ENCODE assay signal across 8 mouse cellular contexts in genomic region chr1:66815941-66816777, GRCm38 (mm10). TPM values are rescaled to one million over a fixed set of nuclear protein-coding genes. Genes with fewer than 3 reads are reported as not detected.
DNase-seq lines count a peak whose midpoint lies in the region; ATAC-seq lines count a peak whose summit lies in the region.

No protein-coding gene starts in this region.

- no peaks in the 10 kb centered on the region for H3K9me3 ChIP-seq in hindbrain, embryonic 13.5 days

- no peaks in the 10 kb centered on the region; the same call in 1 of the 2 replicates for H3K27me3 ChIP-seq in hindbrain, embryonic 13.5 days

- H3K27ac ChIP-seq in hindbrain, embryonic 13.5 days: peak overlapping the region; percentile 100

- H3K4me2 ChIP-seq in hindbrain, embryonic 13.5 days: peak overlapping the region; percentile 73

- DNase-seq in T-cell, adult 2 months (ENCODE audit: low spot score): peak; percentile 62
- peak; percentile 75 to 77 for DNase-seq in cerebellum, postnatal 10 days
- peak; percentile 53 to 59 for DNase-seq in frontal cortex, postnatal 14 days (ENCODE audit: low spot score in 2 of 2)
- peak; percentile 69 to 85 for DNase-seq in layer of hippocampus, postnatal 14 days (ENCODE audit: low spot score in 2 of 2)
- peak; percentile 63 for DNase-seq in lung, postnatal 10 days
- DNase-seq in ovary, postnatal 14 days (ENCODE audit: low spot score): peak; percentile 43
- peak; percentile 76 for DNase-seq in thymus, postnatal 4 days

- ATAC-seq in hindbrain, embryonic 13.5 days (ENCODE audit: low FRiP score): peak; percentile 40; the same call in 1 of the 2 replicates

- no peaks in the 10 kb centered on the region for H3K36me3 ChIP-seq in hindbrain, embryonic 13.5 days

- H3K4me3 ChIP-seq in hindbrain, embryonic 13.5 days: peak overlapping the region; percentile 76

- under 1% methylated on average over 39 of the region's 39 CpGs for WGBS in hindbrain, embryonic 13.5 days

- H3K4me1 ChIP-seq in hindbrain, embryonic 13.5 days (replicated peaks): peaks cover 28% of the 10 kb centered on the region

- H3K9ac ChIP-seq in hindbrain, embryonic 13.5 days: peak overlapping the region; percentile 85

RNA-seq across cellular contexts. Expression of gene Kansl1l, which starts 1.2 kb away (rescaled TPM):
- 16.4 and 19.8 TPM in 2 replicates for polyA plus RNA-seq in hindbrain, embryonic 13.5 days (2015; fragmentation: Nextera tagmentation; extraction: Ambion mirVana)
- total RNA-seq in layer of hippocampus, postnatal 14 days (2021): 10 to 100 TPM; 14.3 to 15.0 TPM

RNA-seq across cellular contexts. Expression of gene Acadl, which starts 46.9 kb away (rescaled TPM):
- polyA plus RNA-seq in hindbrain, embryonic 13.5 days (2015; fragmentation: Nextera tagmentation; extraction: Ambion mirVana): 55.9 and 65.3 TPM in 2 replicates
- total RNA-seq in layer of hippocampus, postnatal 14 days (2021): 10 to 100 TPM; 33.7 to 34.2 TPM

Comparison
In these comparisons a context has a peak if more than half of its experiments do, and no peak if none do; other contexts are left out.
1. Peak in every context shown above with its lines: DNase-seq, ATAC-seq, H3K4me3 ChIP-seq and H3K27ac ChIP-seq.